Mouse (Mus musculus) CH12.LX (cell line): ENCODE measurements around the gene Cttnbp2nl. TPM values are rescaled to one million over a fixed set of nuclear protein-coding genes. Genes with fewer than 3 reads are reported as not detected.

ENCODE experiments used
- DNase-seq: peaks from one replicate; pipeline ENCODE4 v3.0.0-alpha.2; 2013; ENCODE audit errors: extremely low read depth
- H3K27ac ChIP-seq: 2 replicates; pipeline ENCODE4 v1.5.1; 2012; ENCODE audit warnings: low read depth, mild to moderate bottlenecking, control low read depth, moderate library complexity; ENCODE audit not compliant: insufficient read depth
- H3K27me3 ChIP-seq: replicated peaks from 2 replicates; pipeline ENCODE3; 2012; ENCODE audit warnings: inconsistent platforms
- H3K36me3 ChIP-seq, 2 experiments: replicated peaks in 1 of 2; 2 replicates each; pipeline versions ENCODE3 to v1.6.1; 2012; ENCODE audit warnings: inconsistent platforms in 1 of 2, low read length in 1 of 2, mild to moderate bottlenecking in 1 of 2, mixed read lengths in 1 of 2, moderate library complexity in 1 of 2; ENCODE audit not compliant: control insufficient read depth in 1 of 2, insufficient read depth in 1 of 2
- H3K4me1 ChIP-seq, 2 experiments: 2 replicates each; pipeline ENCODE4 v1.6.1; 2012; ENCODE audit warnings: inconsistent platforms in 1 of 2, moderate library complexity in 1 of 2; ENCODE audit not compliant: insufficient read depth in 2 of 2, control insufficient read depth in 1 of 2
- H3K4me2 ChIP-seq: 2 replicates; pipeline ENCODE4 v1.6.1; 2012; ENCODE audit warnings: low read depth, mild to moderate bottlenecking, control low read depth; ENCODE audit not compliant: poor library complexity, insufficient read depth, severe bottlenecking
- H3K4me3 ChIP-seq, 3 experiments: fragments of 150-350 bp in 1 of 3; sonication (generic) in 1 of 3; replicated peaks in 1 of 3; 2 replicates each; pipeline versions ENCODE3 to v1.5.1; 2011 to 2012; ENCODE audit warnings: low read depth in 2 of 3, low read length in 2 of 3, mild to moderate bottlenecking in 2 of 3, moderate library complexity in 2 of 3, control low read depth in 1 of 3, improper control_type of control experiment in 1 of 3, inconsistent platforms in 1 of 3, mixed read lengths in 1 of 3; ENCODE audit not compliant: poor library complexity in 1 of 3
- H3K79me2 ChIP-seq: replicated peaks from 2 replicates; pipeline ENCODE4 v1.6.1; 2012; ENCODE audit warnings: mild to moderate bottlenecking, moderate library complexity; ENCODE audit not compliant: control insufficient read depth, poor library complexity, insufficient read depth, severe bottlenecking; ENCODE audit errors: extremely low read depth
- H3K9ac ChIP-seq: 2 replicates; pipeline ENCODE4 v1.6.1; 2012; ENCODE audit warnings: low read depth, mild to moderate bottlenecking, control low read depth, moderate library complexity; ENCODE audit not compliant: insufficient read depth
- H3K9me3 ChIP-seq: replicated peaks from 2 replicates; pipeline ENCODE3; 2012; ENCODE audit warnings: low read length, inconsistent platforms, mixed read lengths
- BHLHE40 ChIP-seq: IDR thresholded peaks from 2 replicates; pipeline ENCODE4 v1.6.1; 2011; ENCODE audit warnings: mild to moderate bottlenecking, low read depth, low read length, improper control_type of control experiment
- CHD2 ChIP-seq: IDR thresholded peaks from 2 replicates; pipeline ENCODE4 v1.6.1; 2011; ENCODE audit warnings: low read length, improper control_type of control experiment
- ETS1 ChIP-seq: conservative IDR thresholded peaks from 2 replicates; pipeline ENCODE4 v1.6.1; 2012; ENCODE audit warnings: low read depth, mild to moderate bottlenecking, inconsistent platforms, low read length, improper control_type of control experiment, moderate library complexity
- GABPA ChIP-seq: IDR thresholded peaks from 2 replicates; pipeline ENCODE4 v1.6.1; 2012; ENCODE audit warnings: low read depth, low read length, improper control_type of control experiment, inconsistent platforms; ENCODE audit not compliant: insufficient replicate concordance
- HCFC1 ChIP-seq: IDR thresholded peaks from 2 replicates; pipeline ENCODE4 v1.6.1; 2012; ENCODE audit warnings: low read depth, mild to moderate bottlenecking, inconsistent platforms, low read length, improper control_type of control experiment
- JUN ChIP-seq: IDR thresholded peaks from 2 replicates; pipeline ENCODE4 v1.6.1; 2011; ENCODE audit warnings: low read depth, mild to moderate bottlenecking, low read length, improper control_type of control experiment, moderate library complexity; ENCODE audit not compliant: insufficient read depth
- JUND ChIP-seq: conservative IDR thresholded peaks from 2 replicates; pipeline ENCODE4 v1.6.1; 2011; ENCODE audit warnings: low read depth, low read length, improper control_type of control experiment
- KAT2A ChIP-seq: IDR thresholded peaks from 2 replicates; pipeline ENCODE4 v1.6.1; 2012; ENCODE audit warnings: low read length, improper control_type of control experiment, inconsistent platforms; ENCODE audit not compliant: insufficient replicate concordance
- MAFK ChIP-seq: IDR thresholded peaks from 2 replicates; pipeline ENCODE4 v1.6.1; 2011; ENCODE audit warnings: low read length, improper control_type of control experiment; ENCODE audit not compliant: insufficient replicate concordance
- MAX ChIP-seq: IDR thresholded peaks from 2 replicates; pipeline ENCODE4 v1.6.1; 2011; ENCODE audit warnings: low read length, improper control_type of control experiment
- MEF2A ChIP-seq: IDR thresholded peaks from 2 replicates; pipeline ENCODE4 v1.6.1; 2014; ENCODE audit warnings: low read depth, mild to moderate bottlenecking, inconsistent platforms, low read length, improper control_type of control experiment, borderline replicate concordance
- MXI1 ChIP-seq: IDR thresholded peaks from 2 replicates; pipeline ENCODE4 v1.6.1; 2011; ENCODE audit warnings: mild to moderate bottlenecking, low read depth, low read length, improper control_type of control experiment
- NELFE ChIP-seq: IDR thresholded peaks from 2 replicates; pipeline ENCODE4 v1.6.1; 2011; ENCODE audit warnings: low read depth, low read length, improper control_type of control experiment
- POLR2A ChIP-seq: IDR thresholded peaks from 2 replicates; pipeline ENCODE4 v1.6.1; 2011; ENCODE audit warnings: low read depth, mild to moderate bottlenecking, improper control_type of control experiment, low read length
- POLR2AphosphoS2 ChIP-seq: IDR thresholded peaks from 2 replicates; pipeline ENCODE4 v1.6.1; 2011; ENCODE audit warnings: low read depth, low read length, improper control_type of control experiment
- RAD21 ChIP-seq: IDR thresholded peaks from 2 replicates; pipeline ENCODE4 v1.6.1; 2011; ENCODE audit warnings: low read depth, mild to moderate bottlenecking, low read length, improper control_type of control experiment, moderate library complexity
- RCOR1 ChIP-seq: conservative IDR thresholded peaks from 2 replicates; pipeline ENCODE4 v1.6.1; 2012; ENCODE audit warnings: low read depth, mild to moderate bottlenecking, inconsistent platforms, low read length, improper control_type of control experiment
- SIN3A ChIP-seq: IDR thresholded peaks from 2 replicates; pipeline ENCODE4 v1.6.1; 2012; ENCODE audit warnings: low read length, improper control_type of control experiment, inconsistent platforms
- SMC3 ChIP-seq: IDR thresholded peaks from 2 replicates; pipeline ENCODE4 v1.6.1; 2011; ENCODE audit warnings: low read depth, low read length, improper control_type of control experiment
- TBP ChIP-seq: conservative IDR thresholded peaks from 2 replicates; pipeline ENCODE4 v1.6.1; 2011; ENCODE audit warnings: low read depth, low read length, improper control_type of control experiment
- UBTF ChIP-seq: IDR thresholded peaks from 2 replicates; pipeline ENCODE4 v1.6.1; 2012; ENCODE audit warnings: low read depth, mild to moderate bottlenecking, inconsistent platforms, low read length, improper control_type of control experiment, moderate library complexity
- USF1 ChIP-seq: IDR thresholded peaks from 2 replicates; pipeline ENCODE4 v1.6.1; 2014; ENCODE audit warnings: low read depth, mild to moderate bottlenecking, inconsistent platforms, low read length, improper control_type of control experiment
- ZKSCAN1 ChIP-seq: IDR thresholded peaks from 2 replicates; pipeline ENCODE4 v1.6.1; 2012; ENCODE audit warnings: low read depth, inconsistent platforms, low read length, improper control_type of control experiment, borderline replicate concordance
- ZMIZ1 ChIP-seq: IDR thresholded peaks from 2 replicates; pipeline ENCODE4 v1.6.1; 2012; ENCODE audit warnings: low read depth, mild to moderate bottlenecking, inconsistent platforms, low read length, improper control_type of control experiment
- dilution Hi-C: fragments of 300-500 bp; cut with MboI; formaldehyde crosslinking; loops from 2 replicates; pipeline ENCODE4 v1.14.3; 2020; ENCODE audit warnings: low sequenced_read_pairs; ENCODE audit not compliant: extremely low pct_unique_long_range_greater_than_20kb, extremely low pct_ligation_motif_present
- in situ Hi-C: fragments of 300-500 bp; cut with MboI; formaldehyde crosslinking; loops from 3 replicates; pipeline ENCODE4 v1.14.3; 2019; ENCODE audit warnings: low sequenced_read_pairs, low pct_ligation_motif_present, low pct_unique_long_range_greater_than_20kb, mixed read lengths
- polyA plus RNA-seq: library from polyadenylated mRNA; unstranded; fragments of >175 nt; gene quantifications from 2 replicates; pipeline ENCODE4 v1.2.1, GENCODE M21; 2012; ENCODE audit warnings: low read depth; ENCODE audit not compliant: insufficient read length
- total RNA-seq, 2 experiments: library from RNA; depleted of rRNA; stranded (reverse); fragments of 300-350 nt in 1 of 2; fragments of >200 nt in 1 of 2; gene quantifications; 2 replicates each; pipeline ENCODE4 v1.2.3; 2012 to 2014

Gene Cttnbp2nl
- total and polyA plus RNA-seq, 3 experiments = 0.21 to 0.70 (median 0.43) TPM

- no peak overlapping the region for H3K4me3 ChIP-seq
- H3K27me3 ChIP-seq = no peaks in the 10 kb centered on the region
- H3K4me1 ChIP-seq = peaks cover 0 to 3% of the 10 kb centered on the region in 2 experiments; a peak in 1 of 4 replicates
- no peak overlapping the region for H3K9ac ChIP-seq
- H3K79me2 ChIP-seq = no peaks in the 10 kb centered on the region
- DNase-seq = no peak
- no peaks in the 10 kb centered on the region for H3K36me3 ChIP-seq
- H3K27ac ChIP-seq = no peak overlapping the region
- no peaks in the 10 kb centered on the region for H3K9me3 ChIP-seq
- in situ Hi-C loops = no loop called here
- dilution Hi-C loops = no loop called here
- TF ChIP-seq KAT2A (no peak), SMC3 (no peak), GABPA (no peak), UBTF (no peak), MAFK (no peak), RCOR1 (no peak), SIN3A (no peak), ZMIZ1 (no peak), MXI1 (no peak), JUND (no peak), BHLHE40 (no peak), POLR2AphosphoS2 (no peak), POLR2A (no peak), MEF2A (no peak)
- TF ChIP-seq, all 38 proteins: peak for 0
- H3K4me2 ChIP-seq = no peak overlapping the region
Measured at GRCm38 (mm10) chr3:105011883-105012282, 41.1 kb downstream of the Cttnbp2nl start.

GRCm38 (mm10) chr3:105010681-105011339 lies 42.1 kb downstream of the Cttnbp2nl start:
- H3K27ac ChIP-seq = no peak overlapping the region
- H3K4me2 ChIP-seq = no peak overlapping the region
- H3K36me3 ChIP-seq = no peaks in the 10 kb centered on the region
- DNase-seq = no peak
- in situ Hi-C loops = no loop called here
- TF ChIP-seq RCOR1 (no peak), MAX (no peak), ZKSCAN1 (no peak), TBP (no peak), JUND (no peak), KAT2A (no peak), RAD21 (no peak), JUN (no peak), CHD2 (no peak), HCFC1 (no peak), USF1 (no peak), SIN3A (no peak), NELFE (no peak), MAFK (no peak), MXI1 (no peak), ETS1 (no peak)
- TF ChIP-seq, all 38 proteins: peak for 0
- Histone ChIP-seq H3K4me1 (no peaks in the 10 kb centered on the region), H3K79me2 (no peaks in the 10 kb centered on the region), H3K4me3 (no peak overlapping the region), H3K9me3 (no peaks in the 10 kb centered on the region), H3K27me3 (no peaks in the 10 kb centered on the region), H3K9ac (no peak overlapping the region)
- dilution Hi-C loops = no loop called here
